Mouse (Mus musculus) stomach, embryonic 16.5 days (tissue): ENCODE data around the gene Zfp385a. TPM values are rescaled to one million over a fixed set of nuclear protein-coding genes. Genes with fewer than 3 reads are reported as not detected.
A peak's percentile ranks its signal among the peaks of the same experiment; 100 is the strongest.

Experiments used
- ATAC-seq: fragments of 200-750 bp; cut with Nextera tagmentation; 2 replicates; pipeline ENCODE4 v1.8.0; 2017; ENCODE audit warnings: moderate number of reproducible peaks, moderate TSS enrichment; ENCODE audit not compliant: insufficient read depth, low FRiP score
- H3K27ac ChIP-seq: fragments of 300-500 bp; sonication (generic); 2 replicates; pipeline ENCODE4 v1.5.1; 2014; ENCODE audit warnings: low read length
- H3K27me3 ChIP-seq: fragments of 300-500 bp; sonication (generic); 2 replicates; pipeline ENCODE4 v1.6.1; 2014; ENCODE audit warnings: low read length, control low read depth, mixed read lengths; ENCODE audit not compliant: control insufficient read depth, insufficient read depth
- H3K36me3 ChIP-seq: fragments of 300-500 bp; sonication (generic); 2 replicates; pipeline ENCODE4 v1.6.1; 2014; ENCODE audit warnings: low read length; ENCODE audit not compliant: control insufficient read depth, insufficient read depth
- H3K4me1 ChIP-seq: fragments of 300-500 bp; sonication (generic); 2 replicates; pipeline ENCODE4 v1.6.1; 2014; ENCODE audit warnings: low read length, control low read depth, mixed read lengths; ENCODE audit not compliant: control insufficient read depth, insufficient read depth
- H3K4me2 ChIP-seq: fragments of 300-500 bp; sonication (generic); 2 replicates; pipeline ENCODE4 v1.6.1; 2014; ENCODE audit warnings: low read depth, low read length, mixed read lengths
- H3K4me3 ChIP-seq: fragments of 300-500 bp; sonication (generic); replicated peaks from 2 replicates; pipeline ENCODE4 v1.5.1; 2014; ENCODE audit warnings: mild to moderate bottlenecking, low read length
- H3K9ac ChIP-seq: fragments of 300-500 bp; sonication (generic); 2 replicates; pipeline ENCODE4 v1.6.1; 2014; ENCODE audit warnings: low read length
- H3K9me3 ChIP-seq: fragments of 300-500 bp; sonication (generic); replicated peaks from 2 replicates; pipeline ENCODE4 v1.6.1; 2016; ENCODE audit warnings: low read length, control low read depth; ENCODE audit not compliant: control insufficient read depth
- WGBS: fragments of 180-500 bp; shearing (Covaris S2); extraction: QIAGEN DNeasy Blood & Tissue Kit; methylation state at CpG from one replicate; pipeline ENCODE4 v1.1.7; 2014; 5-methylcytosine and 5-hydroxymethylcytosine counted together
- polyA plus RNA-seq: library from polyadenylated mRNA; unstranded; fragments of >200 nt; fragmentation: Nextera tagmentation; extraction: Ambion mirVana; gene quantifications from 2 replicates; pipeline ENCODE4 v1.2.1, GENCODE M21; 2015

Zfp385a gene
- polyA plus RNA-seq, 1 experiment from 2014 or later, result 6.9 TPM

GRCm38 (mm10) chr15:103358278-103359121 is 18.6 kb upstream of the Zfp385a start:
- ATAC-seq, result peak; percentile 57
- Histone ChIP-seq H3K9me3 (no peaks in the 10 kb centered on the region), H3K4me1 (peaks cover 14% of the 10 kb centered on the region; the same call in 1 of the 2 replicates), H3K27me3 (no peaks in the 10 kb centered on the region), H3K36me3 (no peaks in the 10 kb centered on the region), H3K4me2 (no peak overlapping the region), H3K27ac (no peak overlapping the region; the same call in 1 of the 2 replicates), H3K9ac (no peak overlapping the region), H3K4me3 (no peak overlapping the region)
- WGBS, result 37% methylated on average over 4 of the region's 4 CpGs

GRCm38 (mm10) chr15:103357817-103358216 is 17.9 kb upstream of the Zfp385a start:
- no peaks in the 10 kb centered on the region for H3K9me3 ChIP-seq
- H3K4me2 ChIP-seq, result no peak overlapping the region
- no peak overlapping the region for H3K27ac ChIP-seq
- WGBS, result 84% methylated on average over 4 of the region's 4 CpGs
- no peak for ATAC-seq
- peaks cover 14% of the 10 kb centered on the region; the same call in 1 of the 2 replicates for H3K4me1 ChIP-seq
- H3K4me3 ChIP-seq, result no peak overlapping the region
- no peak overlapping the region for H3K9ac ChIP-seq
- H3K36me3 ChIP-seq, result no peaks in the 10 kb centered on the region
- H3K27me3 ChIP-seq, result no peaks in the 10 kb centered on the region

- H3K27me3 ChIP-seq, result no peaks in the 10 kb centered on the region
- WGBS, result 67% methylated on average over 4 of the region's 4 CpGs
- no peak overlapping the region for H3K9ac ChIP-seq
- no peak overlapping the region for H3K4me3 ChIP-seq
- H3K4me2 ChIP-seq, result no peak overlapping the region
- H3K4me1 ChIP-seq, result peaks cover 11% of the 10 kb centered on the region; the same call in 1 of the 2 replicates
- no peaks in the 10 kb centered on the region for H3K36me3 ChIP-seq
- H3K27ac ChIP-seq, result no peak overlapping the region
- no peak for ATAC-seq
- no peaks in the 10 kb centered on the region for H3K9me3 ChIP-seq
These were observed 16.2 kb upstream of the Zfp385a start for GRCm38 (mm10) chr15:103356130-103356529.

- Histone ChIP-seq H3K9ac (no peak overlapping the region), H3K27ac (no peak overlapping the region), H3K4me2 (no peak overlapping the region), H3K9me3 (no peaks in the 10 kb centered on the region), H3K4me1 (peaks cover 11% of the 10 kb centered on the region; the same call in 1 of the 2 replicates), H3K27me3 (no peaks in the 10 kb centered on the region), H3K36me3 (no peaks in the 10 kb centered on the region), H3K4me3 (no peak overlapping the region)
- WGBS, result 82% methylated on average over 4 of the region's 4 CpGs
- ATAC-seq, result no peak
These were observed 15.5 kb upstream of the Zfp385a start for GRCm38 (mm10) chr15:103355420-103355819.

- H3K36me3 ChIP-seq, result 0 out of 2 replicates have a peak, but pooled peaks cover 1% of the 10 kb centered on the region
- ATAC-seq, result no peak
- WGBS, result 86% methylated on average over 2 of the region's 2 CpGs
These were observed 14.8 kb upstream of the Zfp385a start for GRCm38 (mm10) chr15:103354690-103355089.

GRCm38 (mm10) chr15:103353511-103354256 is 13.8 kb upstream of the Zfp385a start:
- no peak overlapping the region for H3K9ac ChIP-seq
- H3K36me3 ChIP-seq, result peaks cover 8% of the 10 kb centered on the region
- no peak overlapping the region for H3K27ac ChIP-seq
- 89% methylated on average over 11 of the region's 11 CpGs for WGBS
- no peak overlapping the region for H3K4me2 ChIP-seq
- ATAC-seq, result no peak
- no peaks in the 10 kb centered on the region for H3K4me1 ChIP-seq
- H3K9me3 ChIP-seq, result no peaks in the 10 kb centered on the region
- H3K27me3 ChIP-seq, result no peaks in the 10 kb centered on the region
- no peak overlapping the region for H3K4me3 ChIP-seq

More at GRCm38 (mm10) chr15:103354690-103355089, 14.8 kb upstream of the Zfp385a start:
- Histone ChIP-seq H3K27ac (no peak overlapping the region), H3K4me1 (peaks cover 7% of the 10 kb centered on the region; the same call in 1 of the 2 replicates), H3K9me3 (no peaks in the 10 kb centered on the region), H3K4me2 (no peak overlapping the region), H3K27me3 (no peaks in the 10 kb centered on the region), H3K4me3 (no peak overlapping the region), H3K9ac (no peak overlapping the region)

GRCm38 (mm10) chr15:103352856-103353255 is 13.0 kb upstream of the Zfp385a start:
- H3K27me3 ChIP-seq, result no peaks in the 10 kb centered on the region
- H3K9me3 ChIP-seq, result no peaks in the 10 kb centered on the region
- ATAC-seq, result no peak
- H3K9ac ChIP-seq, result no peak overlapping the region
- no peak overlapping the region for H3K4me2 ChIP-seq
- no peak overlapping the region for H3K4me3 ChIP-seq
- peaks cover 9% of the 10 kb centered on the region for H3K36me3 ChIP-seq
- WGBS, result 37% methylated on average over 4 of the region's 4 CpGs
- no peaks in the 10 kb centered on the region for H3K4me1 ChIP-seq
- no peak overlapping the region for H3K27ac ChIP-seq

- no peak overlapping the region for H3K27ac ChIP-seq
- no peaks in the 10 kb centered on the region for H3K27me3 ChIP-seq
- H3K9ac ChIP-seq, result no peak overlapping the region
- H3K4me3 ChIP-seq, result no peak overlapping the region
- H3K4me2 ChIP-seq, result no peak overlapping the region
- peaks cover 12% of the 10 kb centered on the region for H3K36me3 ChIP-seq
- no peaks in the 10 kb centered on the region for H3K9me3 ChIP-seq
- no peak for ATAC-seq
- H3K4me1 ChIP-seq, result no peaks in the 10 kb centered on the region
- 8% methylated on average over 2 of the region's 2 CpGs for whole genome bisulfite sequencing
These were observed 7.4 kb upstream of the Zfp385a start for GRCm38 (mm10) chr15:103347275-103347684.

- Histone ChIP-seq H3K9me3 (no peaks in the 10 kb centered on the region), H3K9ac (no peak overlapping the region), H3K36me3 (peaks cover 12% of the 10 kb centered on the region), H3K4me1 (no peaks in the 10 kb centered on the region), H3K4me2 (no peak overlapping the region), H3K4me3 (no peak overlapping the region), H3K27ac (no peak overlapping the region), H3K27me3 (no peaks in the 10 kb centered on the region)
- no peak for ATAC-seq
- WGBS, result 91% methylated on average over 6 of the region's 6 CpGs
These were observed 5.9 kb upstream of the Zfp385a start for GRCm38 (mm10) chr15:103345789-103346188.
